Mouse (Mus musculus): ENCODE measurements around the gene 1810010D01Rik. TPM values are rescaled to one million over a fixed set of nuclear protein-coding genes. Genes with fewer than 3 reads are reported as not detected.

The 1810010D01Rik gene
- polyA plus RNA-seq, 1 experiment from 2014 or later = not detected

- H3K27ac ChIP-seq (ENCODE audit: low read depth) = no peak overlapping the region
- no peak overlapping the region for H3K4me2 ChIP-seq (ENCODE audit: low read depth, low read length)
- H3K9ac ChIP-seq (replicated peaks) = no peak overlapping the region
- 35% methylated on average over 12 of the region's 12 CpGs for WGBS (ENCODE audit: insufficient replicate concordance)
- no peaks in the 10 kb centered on the region for H3K9me3 ChIP-seq (ENCODE audit: low read length)
- no peaks in the 10 kb centered on the region for H3K36me3 ChIP-seq (replicated peaks; ENCODE audit: insufficient read depth, low read length)
- DNase-seq (no peak), ATAC-seq (no peak)
- no peak for TF ChIP-seq CTCF (IDR thresholded peaks at IDR 0.05; ENCODE audit: low read depth)
- no peak for TF ChIP-seq EP300 (IDR thresholded peaks at IDR 0.05; ENCODE audit: low read depth)
- no peaks in the 10 kb centered on the region for H3K27me3 ChIP-seq (ENCODE audit: insufficient read depth, low read length)
- no peak overlapping the region for H3K4me3 ChIP-seq (ENCODE audit: low read depth, low read length)
- no peaks in the 10 kb centered on the region for H3K4me1 ChIP-seq (ENCODE audit: insufficient read depth)
Measured at GRCm38 (mm10) chr7:145173116-145173515, 34.8 kb downstream of the 1810010D01Rik start.

GRCm38 (mm10) chr7:145169703-145170102, 38.2 kb downstream of the 1810010D01Rik start:
- TF ChIP-seq CTCF (IDR thresholded peaks at IDR 0.05; ENCODE audit: low read depth) (no peak), EP300 (IDR thresholded peaks at IDR 0.05; ENCODE audit: low read depth) (no peak)
- H3K4me1 ChIP-seq (ENCODE audit: insufficient read depth) = no peaks in the 10 kb centered on the region
- H3K27ac ChIP-seq (ENCODE audit: low read depth) = no peak overlapping the region
- H3K9ac ChIP-seq (replicated peaks) = no peak overlapping the region
- no peaks in the 10 kb centered on the region for H3K27me3 ChIP-seq (ENCODE audit: insufficient read depth, low read length)
- ATAC-seq (no peak), DNase-seq (no peak)
- no peaks in the 10 kb centered on the region for H3K9me3 ChIP-seq (ENCODE audit: low read length)
- WGBS (ENCODE audit: insufficient replicate concordance) = 66% methylated on average over 3 of the region's 3 CpGs
- no peak overlapping the region for H3K4me3 ChIP-seq (ENCODE audit: low read depth, low read length)
- H3K36me3 ChIP-seq (replicated peaks; ENCODE audit: insufficient read depth, low read length) = no peaks in the 10 kb centered on the region
- H3K4me2 ChIP-seq (ENCODE audit: low read depth, low read length) = no peak overlapping the region

- no peak for TF ChIP-seq EP300 (IDR thresholded peaks at IDR 0.05; ENCODE audit: low read depth)
- TF ChIP-seq CTCF (IDR thresholded peaks at IDR 0.05; ENCODE audit: low read depth) = no peak
- Histone ChIP-seq H3K27me3 (ENCODE audit: insufficient read depth, low read length) (no peaks in the 10 kb centered on the region), H3K4me2 (ENCODE audit: low read depth, low read length) (no peak overlapping the region), H3K36me3 (replicated peaks; ENCODE audit: insufficient read depth, low read length) (no peaks in the 10 kb centered on the region), H3K9ac (replicated peaks) (no peak overlapping the region), H3K9me3 (ENCODE audit: low read length) (no peaks in the 10 kb centered on the region), H3K27ac (ENCODE audit: low read depth) (no peak overlapping the region), H3K4me1 (ENCODE audit: insufficient read depth) (no peaks in the 10 kb centered on the region), H3K4me3 (ENCODE audit: low read depth, low read length) (no peak overlapping the region)
- DNase-seq = no peak
- WGBS (ENCODE audit: insufficient replicate concordance) = 67% methylated on average over 13 of the region's 13 CpGs
- no peak for ATAC-seq
Measured at GRCm38 (mm10) chr7:145159283-145160240, 48.4 kb downstream of the 1810010D01Rik start.

Other genes starting within 250 kb of the 1810010D01Rik start
- 2.2 and 2.3 TPM in 2 replicates for gene Tpcn2, start 75.9 kb upstream of the 1810010D01Rik start, polyA plus RNA-seq (2015; fragmentation: Nextera tagmentation; extraction: Ambion mirVana)
- 0.16 and 0.24 TPM in 2 replicates for gene Mrgprf, start 92.7 kb upstream of the 1810010D01Rik start, polyA plus RNA-seq (2015; fragmentation: Nextera tagmentation; extraction: Ambion mirVana)
- gene Mrgprd, start 106.7 kb upstream of the 1810010D01Rik start, polyA plus RNA-seq (2015; fragmentation: Nextera tagmentation; extraction: Ambion mirVana) = not detected in 2 replicates

Measured in liver, postnatal 0 days (tissue).